Mouse (Mus musculus) effector memory CD4-positive, alpha-beta T cell, adult 7 months (primary cell): ENCODE data around the gene Usp37. TPM values are rescaled to one million over a fixed set of nuclear protein-coding genes. Genes with fewer than 3 reads are reported as not detected.

Experiments
- polyA plus RNA-seq: library from polyadenylated mRNA; unstranded; fragments of 100-300 nt; shearing (Covaris generic); gene quantifications from one replicate; pipeline ENCODE4 v1.2.1, GENCODE M21; 2017

Gene Usp37
- polyA plus RNA-seq = 15.9 TPM

DNA sequence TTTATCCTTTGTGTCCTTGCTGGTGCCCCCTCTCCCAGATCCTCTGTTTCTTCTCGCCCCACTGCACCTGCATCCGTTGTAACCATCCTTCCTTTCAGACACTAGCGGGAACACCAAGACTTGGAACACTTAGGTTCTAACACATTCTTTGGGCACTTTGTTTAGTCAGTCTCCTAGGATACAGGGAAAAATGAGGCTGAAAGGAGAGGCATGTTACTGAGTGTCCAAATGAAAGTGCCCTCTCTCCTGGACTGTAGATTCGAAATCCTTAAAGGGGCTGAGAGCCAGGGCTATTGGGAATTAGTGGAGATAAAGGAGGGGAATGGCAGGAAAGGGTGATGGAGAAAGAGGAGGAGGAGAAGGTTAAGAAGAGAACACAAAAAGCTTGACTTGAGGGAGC is at the start of gene Usp37:
Gene Usp37 (minus strand): TSS at position 101 of the 400 bp plus-strand sequence.

DNA sequence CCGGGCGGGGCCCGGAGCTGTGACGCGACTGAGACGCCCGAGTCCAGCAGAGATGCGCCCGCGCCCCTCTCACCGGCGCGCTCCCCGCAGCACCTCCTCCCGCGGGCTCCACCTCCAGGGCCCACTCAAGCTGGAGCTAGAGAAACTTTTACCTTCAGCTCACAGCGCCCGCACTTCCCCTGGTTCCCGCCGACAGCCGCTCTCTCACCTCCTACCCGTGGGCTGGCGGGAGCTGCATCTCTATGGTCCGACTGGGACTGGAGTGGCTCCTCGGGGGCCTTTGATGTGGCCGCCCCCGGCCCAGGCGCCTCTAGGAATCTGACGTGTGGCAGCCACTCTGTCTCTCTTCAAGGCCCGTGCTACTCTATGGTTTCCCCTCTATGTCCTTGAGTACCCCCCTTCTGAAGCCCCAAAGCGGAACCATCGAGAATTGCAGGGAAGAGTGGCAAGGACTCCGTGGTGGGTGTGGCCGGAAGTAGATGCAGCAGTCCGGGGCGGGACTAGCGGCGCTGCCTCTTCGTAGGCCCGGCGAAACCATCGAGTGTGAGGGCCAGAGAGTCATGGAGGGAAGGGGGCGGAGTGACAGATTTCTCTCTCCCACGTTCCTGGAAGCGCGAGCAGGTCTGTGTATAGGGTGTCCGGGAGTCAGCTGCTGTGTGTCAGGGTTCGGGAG is 43.8 kb upstream of the Usp37 start, which contains the start of the genes Zfp142 and Bcs1l:
Gene Zfp142 (minus strand): TSS at position 474 of the 673 bp plus-strand sequence.
Gene Bcs1l (plus strand): TSS at position 517 of the 673 bp plus-strand sequence.

DNA sequence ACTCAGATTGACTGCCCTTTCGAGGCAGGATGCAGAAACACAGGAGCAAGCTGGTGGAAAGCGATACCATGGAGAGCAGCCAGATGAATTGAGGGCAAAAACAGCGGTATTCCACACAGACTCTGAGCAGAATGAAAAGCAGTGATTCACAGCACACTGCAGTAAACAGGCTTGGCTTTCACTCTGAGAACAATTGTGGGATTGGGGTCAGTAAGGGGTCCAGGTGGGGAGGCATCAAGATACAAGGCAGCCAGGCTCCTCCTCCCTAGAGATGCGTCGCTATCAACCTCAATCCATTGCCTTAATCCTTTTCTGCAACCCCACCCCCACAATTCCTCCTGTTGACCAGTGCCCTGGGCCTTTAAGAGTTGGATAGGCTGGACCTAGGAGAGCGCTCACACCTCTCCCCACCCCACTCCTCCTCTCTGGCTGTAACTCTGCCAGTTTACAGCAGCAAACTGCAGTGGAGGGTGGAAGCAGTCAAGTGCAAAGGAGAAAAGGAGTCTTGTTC is 1.6 kb downstream of the Usp37 start, which contains the start of gene Plcd4:
Gene Plcd4 (plus strand): TSS at position 438 of the 511 bp plus-strand sequence.

DNA sequence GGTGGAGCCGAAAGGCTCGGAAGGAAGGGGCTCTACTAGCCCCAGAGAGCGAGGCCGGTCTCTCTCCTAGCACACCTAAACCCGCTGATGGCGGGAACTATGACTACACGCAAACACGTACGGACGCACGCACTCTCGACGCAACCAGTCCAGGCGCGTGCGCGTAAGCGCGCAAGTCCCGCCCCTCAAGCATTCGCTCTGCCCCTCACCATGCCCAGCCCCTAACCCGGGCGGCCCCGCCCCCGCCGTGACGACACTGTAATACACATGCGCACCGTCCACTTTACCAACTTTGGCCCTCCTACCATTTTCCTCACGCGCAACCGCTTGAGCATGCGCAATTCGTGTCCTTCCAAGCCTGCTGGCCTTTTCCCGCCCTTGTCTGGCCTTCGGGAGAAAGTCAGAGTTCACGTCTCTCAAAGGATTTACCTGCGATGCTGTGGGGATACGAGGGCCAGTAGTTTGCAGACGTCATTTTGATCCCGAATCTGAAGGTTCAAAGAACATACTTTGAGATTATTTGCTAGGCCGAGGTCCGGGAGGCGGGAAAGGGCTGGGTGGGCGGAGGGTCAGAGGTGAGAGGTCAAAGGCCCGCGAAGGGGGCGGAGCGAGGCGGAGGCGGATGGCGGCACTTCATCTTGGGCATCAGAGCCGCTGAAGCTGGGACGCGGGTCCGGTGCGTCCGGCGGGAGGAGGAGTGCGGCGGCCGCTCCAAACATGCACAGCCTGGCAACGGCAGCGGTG is 38.2 kb downstream of the Usp37 start, which contains the start of gene Cnot9:
Gene Cnot9 (plus strand): TSS at position 338 of the 744 bp plus-strand sequence.

DNA sequence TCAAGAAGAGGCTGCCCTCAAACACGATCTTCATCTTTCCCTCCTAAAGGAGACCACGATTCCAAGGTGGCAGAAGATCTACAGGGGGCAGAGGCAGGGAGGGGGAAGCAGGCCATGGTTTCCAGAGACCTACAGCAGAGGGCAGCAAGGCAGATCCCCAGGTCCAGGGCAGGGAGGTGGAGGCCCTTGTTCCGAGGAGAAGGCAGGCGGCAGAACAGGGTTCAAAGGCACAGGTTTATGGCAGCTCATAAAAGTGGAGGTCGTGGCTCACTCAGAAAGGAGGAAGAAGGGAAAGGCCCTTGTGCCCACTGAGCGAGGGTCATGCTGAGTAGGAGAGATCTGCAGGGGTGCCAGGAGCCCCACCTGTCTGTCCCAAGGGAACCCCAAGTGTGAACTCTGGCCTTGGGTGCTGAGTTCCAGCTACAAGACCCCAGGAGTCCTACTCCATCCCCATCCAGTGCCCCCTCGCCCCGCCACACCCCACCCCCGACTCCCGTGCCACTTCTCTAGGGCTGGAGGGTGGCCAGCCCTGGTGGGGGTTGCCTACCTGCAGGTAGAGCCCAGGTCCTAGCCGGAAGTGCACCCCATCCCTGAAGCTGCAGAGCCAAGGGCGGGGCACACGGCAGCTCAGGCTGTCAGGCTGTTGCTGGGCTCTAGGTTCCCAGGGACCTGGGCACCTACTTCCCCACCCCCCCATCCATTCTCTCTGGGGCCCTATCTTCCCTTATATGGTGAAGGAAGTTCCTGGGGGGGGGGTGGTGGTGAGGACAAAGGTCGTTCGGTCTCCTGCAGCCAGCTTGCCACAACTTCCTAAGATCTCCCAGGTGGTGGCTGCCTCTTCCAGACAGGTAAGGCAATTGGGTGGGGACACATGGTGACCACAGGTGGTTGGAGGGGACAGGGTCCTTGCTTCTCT is 135.2 kb downstream of the Usp37 start, which contains the start of gene Vil1:
Gene Vil1 (plus strand): TSS at position 788 of the 916 bp plus-strand sequence.

DNA sequence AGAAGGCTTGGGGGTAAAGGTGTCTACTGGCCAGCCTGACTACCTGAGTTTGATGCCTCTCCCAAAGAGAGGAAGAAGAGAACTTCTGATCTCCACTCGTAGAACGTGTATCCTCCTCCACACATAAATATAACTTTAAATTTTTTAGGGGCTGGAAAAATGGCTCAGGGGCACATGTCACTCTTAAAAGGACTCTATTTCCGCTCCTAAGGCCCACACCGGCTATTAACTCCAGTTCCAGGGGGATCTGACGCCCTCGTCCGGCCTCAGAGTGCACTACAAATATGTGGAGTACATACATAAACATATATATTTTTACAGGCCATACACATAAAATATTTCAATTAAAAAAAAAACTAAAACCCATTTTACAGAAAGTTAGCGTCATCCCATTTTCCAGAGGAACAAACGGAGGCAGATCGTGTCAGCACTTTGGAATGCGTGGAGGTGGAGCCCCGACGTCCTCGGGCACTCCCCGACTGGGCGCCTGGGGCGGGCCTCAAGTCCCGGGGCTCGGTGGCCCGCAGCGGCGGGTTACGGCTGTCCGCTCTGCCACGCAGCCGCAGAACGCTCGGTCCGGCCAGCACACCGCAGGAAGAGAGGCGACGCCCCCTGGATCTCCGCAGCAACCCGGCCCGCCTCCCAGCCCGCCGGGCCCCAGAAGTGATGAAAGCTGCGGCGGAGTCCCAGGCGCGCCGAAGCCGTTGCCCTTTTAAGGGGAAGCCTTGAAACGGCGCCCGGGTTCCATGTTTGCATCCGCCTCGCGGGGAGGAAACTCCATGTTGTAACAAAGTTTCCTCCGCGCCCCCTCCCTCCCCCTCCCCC is 152.9 kb downstream of the Usp37 start, which contains the start of gene Ctdsp1:
Gene Ctdsp1 (plus strand): TSS at position 586 of the 825 bp plus-strand sequence.

Other genes with a start within 250 kb of the Usp37 start
- gene Tmbim1, start 238.7 kb downstream of the Usp37 start, polyA plus RNA-seq = 7.9 TPM
- gene Catip, start 182.2 kb downstream of the Usp37 start, polyA plus RNA-seq = not detected
- not detected for gene Slc11a1, start 169.1 kb downstream of the Usp37 start, polyA plus RNA-seq
- gene Ctdsp1, start 152.8 kb downstream of the Usp37 start, polyA plus RNA-seq = 4.6 TPM
- gene Vil1, start 134.9 kb downstream of the Usp37 start, polyA plus RNA-seq = not detected
- gene Cnot9, start 38.2 kb downstream of the Usp37 start, polyA plus RNA-seq = 15.8 TPM
- 0.44 TPM for gene Plcd4, start 1.4 kb downstream of the Usp37 start, polyA plus RNA-seq
- 10.5 TPM for gene Zfp142, start 44.0 kb upstream of the Usp37 start, polyA plus RNA-seq
- gene Bcs1l, start 44.0 kb upstream of the Usp37 start, polyA plus RNA-seq = 5.6 TPM
- gene Rnf25, start 57.1 kb upstream of the Usp37 start, polyA plus RNA-seq = 24.4 TPM
- gene Stk36, start 57.2 kb upstream of the Usp37 start, polyA plus RNA-seq = 0.24 TPM
- 45.6 TPM for gene Ttll4, start 117.5 kb upstream of the Usp37 start, polyA plus RNA-seq
- gene Cyp27a1, start 169.3 kb upstream of the Usp37 start, polyA plus RNA-seq = not detected
- not detected for gene Prkag3, start 204.9 kb upstream of the Usp37 start, polyA plus RNA-seq
- not detected for gene Wnt6, start 227.6 kb upstream of the Usp37 start, polyA plus RNA-seq
- gene Wnt10a, start 247.2 kb upstream of the Usp37 start, polyA plus RNA-seq = 0.40 TPM